Mouse (Mus musculus): ENCODE measurements around the gene Adamts17. TPM values are rescaled to one million over a fixed set of nuclear protein-coding genes. Genes with fewer than 3 reads are reported as not detected.

Gene Adamts17
- polyA plus RNA-seq, 1 experiment = 6.8 TPM

DNA sequence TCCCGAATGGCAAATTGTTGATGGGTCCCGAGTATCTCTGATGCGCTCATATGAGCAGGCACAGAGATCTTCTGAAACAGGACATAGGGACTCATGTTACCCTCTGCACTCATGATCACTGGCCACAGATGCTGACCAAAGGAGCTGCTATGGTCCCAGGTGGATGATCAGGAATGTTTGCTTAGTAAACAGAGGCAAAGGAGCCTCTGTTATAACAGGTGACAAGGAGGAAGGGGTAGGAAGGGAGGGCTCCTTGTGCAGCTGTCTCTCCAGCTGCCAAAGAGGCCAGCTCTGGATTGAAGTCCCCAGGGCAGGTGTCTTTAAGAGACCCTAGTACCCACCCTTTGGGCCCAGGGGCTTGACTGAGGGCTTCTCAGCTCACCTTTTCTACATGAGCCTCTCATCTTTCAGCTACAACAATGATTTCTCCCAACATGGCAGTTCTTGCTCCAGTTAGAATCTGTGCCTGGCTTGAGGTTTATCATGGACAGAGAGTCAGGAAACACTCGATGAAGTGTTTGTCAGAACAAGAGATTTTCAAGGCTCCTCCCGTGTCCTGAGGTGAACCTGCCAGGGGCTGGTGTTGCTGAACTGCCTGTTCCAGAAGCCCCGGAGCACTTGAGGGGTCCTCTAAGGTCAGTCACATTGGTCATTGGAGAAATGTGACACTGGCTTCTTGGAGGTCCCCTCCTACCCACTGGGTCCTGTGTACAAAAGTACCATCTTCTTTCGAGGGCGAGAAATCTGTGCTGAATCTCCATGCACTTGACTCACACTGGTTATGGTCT is 120.9 kb downstream of the Adamts17 start:
- no peaks in the 10 kb centered on the region for H3K36me3 ChIP-seq (ENCODE audit: control insufficient read depth, insufficient read depth, low read length)
- H3K27ac ChIP-seq (ENCODE audit: control insufficient read depth, insufficient read depth, low read depth, low read length) = no peak overlapping the region
- H3K4me3 ChIP-seq (ENCODE audit: control insufficient read depth, low read depth, low read length) = no peak overlapping the region
- H3K4me1 ChIP-seq (ENCODE audit: control insufficient read depth, insufficient read depth, low read length) = no peaks in the 10 kb centered on the region
- TF ChIP-seq CTCF (IDR thresholded peaks at IDR 0.05; ENCODE audit: control insufficient read depth, insufficient read depth, insufficient replicate concordance, low read depth, low read length) = no peak
- no peak for TF ChIP-seq POLR2A (IDR thresholded peaks at IDR 0.05; ENCODE audit: control insufficient read depth, low read depth, low read length)
- H3K27me3 ChIP-seq (ENCODE audit: control insufficient read depth, insufficient read depth, low read length) = no peaks in the 10 kb centered on the region

DNA sequence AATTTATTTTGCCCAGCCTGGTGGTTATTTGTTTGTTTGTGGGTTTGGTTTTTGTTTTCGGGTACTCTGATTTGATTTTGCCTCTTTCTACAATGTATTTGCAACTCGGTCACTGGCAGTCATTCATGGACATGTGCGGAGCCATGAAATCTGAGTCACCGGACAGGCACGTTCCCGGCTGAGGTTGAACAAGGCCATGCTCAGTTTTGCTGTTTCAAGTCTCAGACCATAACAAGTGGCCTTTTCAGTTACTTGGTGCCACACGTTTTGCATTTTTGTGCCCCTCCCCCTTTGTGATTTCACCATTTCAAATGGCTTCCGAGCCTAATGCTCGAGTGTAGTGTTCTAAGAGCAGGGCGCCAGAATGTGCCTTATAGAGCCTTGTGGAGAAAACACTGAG is 123.2 kb downstream of the Adamts17 start:
- no peaks in the 10 kb centered on the region for H3K36me3 ChIP-seq (ENCODE audit: control insufficient read depth, insufficient read depth, low read length)
- no peak overlapping the region for H3K4me3 ChIP-seq (ENCODE audit: control insufficient read depth, low read depth, low read length)
- no peaks in the 10 kb centered on the region for H3K27me3 ChIP-seq (ENCODE audit: control insufficient read depth, insufficient read depth, low read length)
- no peak for TF ChIP-seq CTCF (IDR thresholded peaks at IDR 0.05; ENCODE audit: control insufficient read depth, insufficient read depth, insufficient replicate concordance, low read depth, low read length)
- H3K27ac ChIP-seq (ENCODE audit: control insufficient read depth, insufficient read depth, low read depth, low read length) = no peak overlapping the region
- H3K4me1 ChIP-seq (ENCODE audit: control insufficient read depth, insufficient read depth, low read length) = no peaks in the 10 kb centered on the region

DNA sequence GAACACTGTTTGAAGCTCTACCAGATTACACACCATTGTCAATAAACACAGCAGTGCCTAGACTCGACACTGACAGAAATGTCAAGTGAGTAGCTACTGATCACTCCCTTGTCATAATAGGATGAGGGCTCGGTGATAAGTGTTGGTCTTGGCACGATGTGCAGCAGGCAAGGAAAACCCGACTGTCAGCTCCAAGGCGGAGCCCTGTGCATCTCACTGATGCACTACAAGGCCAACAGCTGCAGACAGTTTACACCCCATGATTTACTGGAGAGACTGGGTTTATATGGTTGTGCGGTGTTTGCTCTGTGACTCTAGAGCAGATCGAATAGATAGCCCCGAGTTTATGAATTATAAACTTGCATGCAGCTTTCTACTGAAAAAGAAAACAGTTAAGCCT is 124.0 kb downstream of the Adamts17 start:
- H3K4me1 ChIP-seq (ENCODE audit: control insufficient read depth, insufficient read depth, low read length) = no peaks in the 10 kb centered on the region
- H3K4me3 ChIP-seq (ENCODE audit: control insufficient read depth, low read depth, low read length) = no peak overlapping the region
- H3K27me3 ChIP-seq (ENCODE audit: control insufficient read depth, insufficient read depth, low read length) = no peaks in the 10 kb centered on the region
- no peak for TF ChIP-seq POLR2A (IDR thresholded peaks at IDR 0.05; ENCODE audit: control insufficient read depth, low read depth, low read length)
- TF ChIP-seq CTCF (IDR thresholded peaks at IDR 0.05; ENCODE audit: control insufficient read depth, insufficient read depth, insufficient replicate concordance, low read depth, low read length) = no peak
- no peaks in the 10 kb centered on the region for H3K36me3 ChIP-seq (ENCODE audit: control insufficient read depth, insufficient read depth, low read length)
- no peak overlapping the region for H3K27ac ChIP-seq (ENCODE audit: control insufficient read depth, insufficient read depth, low read depth, low read length)

DNA sequence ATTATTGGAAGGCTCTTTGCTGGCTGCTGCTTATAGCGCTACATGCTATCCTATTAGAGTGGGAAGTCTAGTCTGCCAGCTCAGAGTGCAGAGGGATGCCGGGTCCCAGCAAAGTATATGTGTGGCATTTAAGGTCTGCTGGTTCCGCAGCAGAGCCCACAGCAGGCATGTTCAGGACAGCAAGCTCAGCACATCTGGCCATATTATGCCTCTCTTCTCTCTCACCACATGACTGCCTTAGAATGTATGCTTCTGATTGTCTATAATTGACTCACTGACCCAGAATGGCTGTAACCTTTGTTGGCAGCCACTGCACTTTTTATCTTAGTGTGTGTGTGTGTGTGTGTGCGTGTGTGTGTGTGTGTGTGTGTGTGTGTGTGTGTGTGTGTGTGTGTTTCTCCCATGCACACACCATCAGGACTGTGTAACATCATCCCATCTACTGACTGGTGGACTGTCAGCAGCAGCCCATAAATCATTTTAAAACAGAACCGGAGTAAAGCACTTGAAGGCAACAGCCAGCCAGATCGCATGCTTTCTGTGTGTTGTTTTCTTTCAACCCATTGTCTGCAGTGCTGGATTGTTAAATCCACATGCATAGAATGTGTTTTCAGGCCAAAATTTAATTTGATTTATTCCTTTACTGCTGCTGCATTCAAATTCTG is 127.1 kb downstream of the Adamts17 start:
- Histone ChIP-seq H3K36me3 (ENCODE audit: control insufficient read depth, insufficient read depth, low read length) (no peaks in the 10 kb centered on the region), H3K4me1 (ENCODE audit: control insufficient read depth, insufficient read depth, low read length) (no peaks in the 10 kb centered on the region), H3K4me3 (ENCODE audit: control insufficient read depth, low read depth, low read length) (no peak overlapping the region), H3K27ac (ENCODE audit: control insufficient read depth, insufficient read depth, low read depth, low read length) (no peak overlapping the region), H3K27me3 (ENCODE audit: control insufficient read depth, insufficient read depth, low read length) (no peaks in the 10 kb centered on the region)
- TF ChIP-seq POLR2A (IDR thresholded peaks at IDR 0.05; ENCODE audit: control insufficient read depth, low read depth, low read length) (no peak), CTCF (IDR thresholded peaks at IDR 0.05; ENCODE audit: control insufficient read depth, insufficient read depth, insufficient replicate concordance, low read depth, low read length) (no peak)

DNA sequence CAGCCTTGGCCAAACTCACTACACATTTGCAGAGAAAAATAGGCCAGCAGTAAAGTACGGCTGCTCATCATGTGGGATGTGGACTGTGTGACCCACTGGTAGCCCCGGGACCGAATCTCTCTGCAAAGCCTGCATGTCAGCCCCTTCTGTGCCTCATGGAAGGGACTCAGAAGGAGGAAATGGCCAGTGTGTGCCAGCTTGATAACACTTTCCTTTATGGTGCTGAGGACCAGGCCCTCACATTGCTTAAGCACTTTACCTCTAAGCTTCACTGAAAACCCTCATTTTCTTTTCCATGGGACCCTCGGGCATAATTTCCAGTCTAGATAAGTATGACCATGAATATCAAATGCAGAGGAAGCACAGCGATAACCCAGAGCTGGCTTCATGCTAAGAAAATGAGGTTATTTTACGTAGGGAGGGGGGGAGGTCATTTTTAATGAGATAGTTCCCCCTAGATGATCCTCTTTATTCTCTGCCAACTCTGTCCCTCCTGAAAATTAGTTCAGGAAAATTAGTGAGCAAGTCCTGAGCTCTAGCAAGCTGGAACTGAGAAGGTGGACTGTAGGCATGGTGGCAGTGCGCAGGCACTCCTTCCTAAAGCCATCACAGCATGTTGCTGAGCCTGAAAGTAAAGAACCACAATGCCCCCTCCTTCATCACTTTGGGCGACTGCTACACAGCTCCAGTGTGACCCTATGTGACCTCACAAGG is 127.8 kb downstream of the Adamts17 start:
- Histone ChIP-seq H3K27me3 (ENCODE audit: control insufficient read depth, insufficient read depth, low read length) (no peaks in the 10 kb centered on the region), H3K36me3 (ENCODE audit: control insufficient read depth, insufficient read depth, low read length) (no peaks in the 10 kb centered on the region), H3K4me3 (ENCODE audit: control insufficient read depth, low read depth, low read length) (no peak overlapping the region), H3K27ac (ENCODE audit: control insufficient read depth, insufficient read depth, low read depth, low read length) (no peak overlapping the region), H3K4me1 (ENCODE audit: control insufficient read depth, insufficient read depth, low read length) (no peaks in the 10 kb centered on the region)
- TF ChIP-seq CTCF (IDR thresholded peaks at IDR 0.05; ENCODE audit: control insufficient read depth, insufficient read depth, insufficient replicate concordance, low read depth, low read length) (no peak), POLR2A (IDR thresholded peaks at IDR 0.05; ENCODE audit: control insufficient read depth, low read depth, low read length) (no peak)

DNA sequence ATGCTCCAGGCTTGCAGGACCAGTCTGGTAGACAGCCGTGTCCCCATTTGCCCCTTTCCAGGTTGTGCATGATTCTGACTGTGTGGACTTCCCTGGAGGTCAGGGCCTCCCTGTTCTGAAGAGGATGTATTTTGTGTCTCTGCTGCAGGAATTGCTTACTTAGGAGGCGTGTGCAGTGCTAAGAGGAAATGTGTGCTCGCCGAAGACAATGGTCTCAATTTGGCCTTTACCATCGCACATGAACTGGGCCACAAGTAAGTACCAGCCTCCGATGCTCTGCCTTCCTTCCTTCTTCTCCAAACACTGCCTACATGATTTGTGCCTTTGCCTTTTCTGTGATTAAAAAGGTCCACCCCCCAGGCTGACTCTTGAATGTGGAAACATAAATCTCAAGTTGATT is 129.1 kb downstream of the Adamts17 start:
- no peak overlapping the region for H3K27ac ChIP-seq (ENCODE audit: control insufficient read depth, insufficient read depth, low read depth, low read length)

DNA sequence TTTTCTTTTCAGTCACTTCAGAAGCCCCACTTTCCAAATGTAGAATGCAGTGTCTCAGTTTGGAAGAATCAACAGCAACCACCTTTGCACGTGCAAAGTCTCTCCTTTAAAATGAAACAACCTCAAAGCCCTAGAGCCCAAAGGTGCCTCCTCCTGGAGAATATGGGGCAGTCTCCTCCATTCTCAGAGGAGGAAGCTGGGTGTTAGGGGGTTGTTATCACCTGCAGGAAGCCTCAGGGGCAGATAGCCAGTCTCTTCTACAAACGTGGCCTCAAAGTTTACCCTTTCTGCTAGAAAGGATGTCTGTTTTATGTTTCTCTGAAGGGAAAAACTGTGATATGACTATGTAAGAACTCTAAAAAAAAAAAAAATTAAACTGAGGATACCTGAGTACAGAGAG is 129.7 kb downstream of the Adamts17 start:
- Histone ChIP-seq H3K27me3 (ENCODE audit: control insufficient read depth, insufficient read depth, low read length) (no peaks in the 10 kb centered on the region), H3K4me1 (ENCODE audit: control insufficient read depth, insufficient read depth, low read length) (no peaks in the 10 kb centered on the region), H3K4me3 (ENCODE audit: control insufficient read depth, low read depth, low read length) (no peak overlapping the region), H3K27ac (ENCODE audit: control insufficient read depth, insufficient read depth, low read depth, low read length) (no peak overlapping the region), H3K36me3 (ENCODE audit: control insufficient read depth, insufficient read depth, low read length) (no peaks in the 10 kb centered on the region)
- TF ChIP-seq CTCF (IDR thresholded peaks at IDR 0.05; ENCODE audit: control insufficient read depth, insufficient read depth, insufficient replicate concordance, low read depth, low read length) (no peak), POLR2A (IDR thresholded peaks at IDR 0.05; ENCODE audit: control insufficient read depth, low read depth, low read length) (no peak)

More for the DNA sequence above, 129.1 kb downstream of the Adamts17 start:
- TF ChIP-seq POLR2A (IDR thresholded peaks at IDR 0.05; ENCODE audit: control insufficient read depth, low read depth, low read length) = no peak
- no peak for TF ChIP-seq CTCF (IDR thresholded peaks at IDR 0.05; ENCODE audit: control insufficient read depth, insufficient read depth, insufficient replicate concordance, low read depth, low read length)
- no peaks in the 10 kb centered on the region for H3K36me3 ChIP-seq (ENCODE audit: control insufficient read depth, insufficient read depth, low read length)
- H3K27me3 ChIP-seq (ENCODE audit: control insufficient read depth, insufficient read depth, low read length) = no peaks in the 10 kb centered on the region
- no peaks in the 10 kb centered on the region for H3K4me1 ChIP-seq (ENCODE audit: control insufficient read depth, insufficient read depth, low read length)
- no peak overlapping the region for H3K4me3 ChIP-seq (ENCODE audit: control insufficient read depth, low read depth, low read length)
